Mouse (Mus musculus) granulocyte monocyte progenitor cell, adult 5-6 weeks (primary cell): Measurements from ENCODE around the gene Chn2. TPM values are rescaled to one million over a fixed set of nuclear protein-coding genes. Genes with fewer than 3 reads are reported as not detected.

ENCODE experiments used
- ATAC-seq: replicated peaks from 2 replicates; pipeline ENCODE4 v1.8.0; 2016; ENCODE audit warnings: mild to moderate bottlenecking, moderate TSS enrichment, inconsistent platforms; ENCODE audit not compliant: poor library complexity, severe bottlenecking
- total RNA-seq, 2 experiments: library from RNA; stranded (forward) in 1 of 2; stranded (reverse) in 1 of 2; fragments of 200-712, 200-1000 nt in 1 of 2; fragments of >200 nt in 1 of 2; fragmentation: Nextera tagmentation in 1 of 2; gene quantifications; 2 replicates each; pipeline ENCODE4 v1.2.3; 2014 to 2017

Chn2 gene
- total RNA-seq, 2 experiments from 2014 or later = 11.2 to 13.6 TPM

- no peak for ATAC-seq
Observed at GRCm38 (mm10) chr6:54223529-54223928, 184.2 kb downstream of the Chn2 start.

GRCm38 (mm10) chr6:54224325-54224724, 185.0 kb downstream of the Chn2 start:
- no peak for ATAC-seq

GRCm38 (mm10) chr6:54225327-54225726, 186.0 kb downstream of the Chn2 start:
- no peak for ATAC-seq

GRCm38 (mm10) chr6:54227061-54227460, 187.7 kb downstream of the Chn2 start:
- ATAC-seq = no peak

- no peak for ATAC-seq
Observed at GRCm38 (mm10) chr6:54228421-54228820, 189.1 kb downstream of the Chn2 start.

GRCm38 (mm10) chr6:54228874-54229273, 189.5 kb downstream of the Chn2 start:
- peak; percentile 55 for ATAC-seq

GRCm38 (mm10) chr6:54231769-54232558, 192.6 kb downstream of the Chn2 start:
- ATAC-seq = no peak

GRCm38 (mm10) chr6:54236441-54236840, 197.1 kb downstream of the Chn2 start:
- no peak for ATAC-seq

- no peak for ATAC-seq
Observed at GRCm38 (mm10) chr6:54241761-54242160, 202.4 kb downstream of the Chn2 start.

- no peak for ATAC-seq
Observed at GRCm38 (mm10) chr6:54242286-54242685, 202.9 kb downstream of the Chn2 start.

GRCm38 (mm10) chr6:54248354-54249252, 209.2 kb downstream of the Chn2 start:
- peak; percentile 84 for ATAC-seq

GRCm38 (mm10) chr6:54251401-54252191, 212.2 kb downstream of the Chn2 start:
- ATAC-seq = no peak

GRCm38 (mm10) chr6:54253206-54253605, 213.9 kb downstream of the Chn2 start:
- ATAC-seq = peak; percentile 46

GRCm38 (mm10) chr6:54253881-54254280, 214.5 kb downstream of the Chn2 start:
- ATAC-seq = no peak

GRCm38 (mm10) chr6:54254759-54255158, 215.4 kb downstream of the Chn2 start:
- peak; percentile 22 for ATAC-seq

- no peak for ATAC-seq
Observed at GRCm38 (mm10) chr6:54255321-54255720, 216.0 kb downstream of the Chn2 start.

- ATAC-seq = no peak
Observed at GRCm38 (mm10) chr6:54256397-54256796, 217.0 kb downstream of the Chn2 start.

- ATAC-seq = no peak
Observed at GRCm38 (mm10) chr6:54257552-54257951, 218.2 kb downstream of the Chn2 start.

- no peak for ATAC-seq
Observed at GRCm38 (mm10) chr6:54258462-54258861, 219.1 kb downstream of the Chn2 start.

- no peak for ATAC-seq
Observed at GRCm38 (mm10) chr6:54262732-54263131, 223.4 kb downstream of the Chn2 start.
